Mouse (Mus musculus): ENCODE measurements around the gene Gpatch1.

Gpatch1 gene

DNA sequence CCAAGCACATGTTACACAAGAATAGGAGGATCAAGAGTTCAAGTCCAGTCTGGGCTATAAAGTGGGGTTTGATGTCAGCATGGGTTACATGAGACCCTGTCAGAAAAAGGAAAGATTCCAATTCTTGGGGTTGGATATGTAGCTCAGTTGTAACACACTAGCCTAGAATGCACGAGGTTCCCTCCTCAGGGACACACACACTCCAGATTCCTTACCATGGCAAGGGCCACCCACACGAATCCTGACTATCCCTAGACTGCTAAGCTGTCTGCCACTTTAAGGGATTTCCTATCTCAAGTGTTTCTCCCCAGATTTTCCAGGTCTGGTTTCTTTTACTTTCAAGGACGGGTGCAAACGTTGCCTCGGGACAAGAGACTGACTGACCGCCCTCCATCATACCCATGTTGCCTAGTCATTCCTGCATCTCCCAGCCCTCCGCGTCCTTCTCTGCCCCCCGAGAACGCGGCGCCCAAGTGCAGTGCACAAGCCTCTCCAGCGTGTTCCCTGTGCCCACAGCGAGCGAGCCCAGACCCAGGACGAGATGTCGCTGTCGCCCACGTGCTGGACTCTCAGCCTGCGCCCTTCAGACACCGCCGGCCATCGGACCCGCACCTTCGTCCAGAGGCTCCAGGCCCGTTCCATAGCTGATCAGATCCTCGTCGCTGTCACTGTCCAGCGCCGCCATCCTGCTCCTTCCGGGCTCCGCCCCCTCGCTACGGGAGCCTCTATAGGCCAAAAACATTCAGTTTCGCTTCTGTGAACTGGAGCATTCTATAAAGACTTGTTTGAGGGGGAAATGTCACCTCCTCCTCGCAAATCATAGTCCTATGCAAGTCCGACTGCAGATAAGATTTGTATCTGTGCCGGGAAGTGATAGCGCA lies at the start of gene Gpatch1:
Gene Gpatch1 (minus strand): TSS at position 712 of the 881 bp plus-strand sequence.
- peak; percentile 84 to 91 for DNase-seq (ENCODE audit: low read depth in 2 of 2, low spot score in 2 of 2)

DNA sequence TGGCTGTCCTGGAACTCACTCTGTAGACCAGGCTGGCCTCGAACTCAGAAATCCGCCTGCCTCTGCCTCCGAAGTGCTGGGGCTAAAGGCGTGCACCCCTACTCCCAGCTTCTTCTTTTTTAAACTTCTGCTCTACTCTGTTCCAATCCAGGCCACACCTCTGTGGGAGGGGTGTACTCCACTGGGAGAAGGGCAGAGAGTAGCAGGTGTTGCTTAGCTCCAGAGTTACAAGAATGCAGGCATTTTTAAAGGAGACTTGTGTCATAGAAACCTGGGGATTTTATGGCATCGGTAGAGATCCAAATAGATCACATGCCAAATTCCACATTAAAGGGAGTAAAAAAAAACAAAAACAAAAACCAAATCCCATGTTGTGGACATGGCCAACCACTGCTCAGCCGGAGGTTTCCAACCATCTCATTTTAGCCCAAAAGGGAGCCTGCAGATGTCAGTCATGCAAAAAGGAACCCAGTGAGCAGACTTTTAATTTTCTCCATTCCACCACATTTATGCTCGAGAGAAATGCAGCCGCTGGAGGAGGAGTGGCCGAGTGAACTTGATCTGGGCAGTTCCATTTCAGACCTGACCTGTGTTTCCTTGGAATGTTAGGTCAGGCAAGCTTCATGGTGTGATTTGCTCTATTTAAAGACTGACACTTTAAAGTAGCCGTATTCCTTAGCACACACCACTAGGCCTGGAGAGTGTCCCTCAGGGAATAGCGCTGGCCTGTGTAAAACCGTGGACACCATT lies 47.1 kb upstream of the Gpatch1 start:
- no peak for DNase-seq (ENCODE audit: low read depth in 2 of 2, low spot score in 2 of 2)

DNA sequence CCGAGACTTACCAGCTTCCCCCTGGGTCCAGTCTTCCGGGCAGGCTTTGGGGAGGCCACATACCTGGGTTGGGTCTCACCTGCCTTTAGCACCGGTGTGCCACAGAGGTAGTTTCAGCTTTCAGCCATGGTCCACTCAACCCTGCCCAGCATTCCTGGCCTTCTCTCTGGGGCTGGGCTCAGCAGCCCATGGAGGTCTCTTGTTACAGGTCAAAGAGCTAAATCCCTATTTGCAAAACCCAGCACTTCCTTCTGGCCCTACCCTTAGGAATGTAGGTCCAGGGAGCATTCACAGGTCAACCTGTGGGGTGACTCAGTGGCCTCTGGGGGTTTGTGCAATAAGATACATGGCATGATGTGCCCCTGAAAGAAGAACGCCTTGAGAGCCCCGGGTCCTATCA lies 44.6 kb upstream of the Gpatch1 start:
- DNase-seq (ENCODE audit: low read depth in 2 of 2, low spot score in 2 of 2) = no peak

DNA sequence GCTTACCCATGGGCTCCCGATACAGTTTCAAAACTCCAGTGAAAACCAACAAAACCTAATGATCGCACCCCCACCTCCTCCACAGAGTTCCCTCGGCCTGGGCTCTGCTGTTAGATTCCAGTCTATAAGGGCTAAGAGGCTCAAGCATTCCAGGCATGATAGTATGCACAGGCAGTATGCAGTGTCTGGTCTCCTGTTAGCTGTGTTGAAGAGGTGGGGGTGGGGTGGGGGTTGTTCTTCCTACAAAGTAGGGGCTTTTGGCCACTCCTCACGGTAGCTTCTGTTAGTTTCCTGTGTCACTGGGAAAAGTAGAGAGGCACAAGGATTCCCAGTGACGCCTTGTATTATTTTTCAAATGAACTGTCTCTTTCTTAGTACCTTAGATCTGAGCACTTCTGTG lies 44.0 kb upstream of the Gpatch1 start:
- DNase-seq (ENCODE audit: low read depth in 2 of 2, low spot score in 2 of 2) = no peak

DNA sequence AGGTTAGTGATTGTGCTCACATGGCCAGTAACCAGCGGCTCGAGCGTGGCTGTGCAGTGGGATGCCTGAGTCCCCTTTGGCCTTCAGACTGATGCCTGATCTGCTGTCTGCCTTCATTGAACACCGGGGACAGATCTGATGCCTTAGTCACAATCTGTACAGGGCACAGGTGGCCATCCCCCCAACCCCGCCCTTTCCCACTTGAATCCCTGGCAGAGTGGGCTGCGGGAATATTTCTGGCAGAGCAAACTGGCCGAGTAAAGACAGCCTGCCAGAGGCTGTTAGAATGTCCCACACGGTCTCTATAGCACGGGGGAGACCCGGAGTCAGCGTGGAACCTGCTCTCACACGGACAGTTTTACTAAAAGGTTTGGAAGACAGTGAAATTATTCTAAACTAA lies 39.4 kb upstream of the Gpatch1 start:
- no peak for DNase-seq (ENCODE audit: low read depth in 2 of 2, low spot score in 2 of 2)

DNA sequence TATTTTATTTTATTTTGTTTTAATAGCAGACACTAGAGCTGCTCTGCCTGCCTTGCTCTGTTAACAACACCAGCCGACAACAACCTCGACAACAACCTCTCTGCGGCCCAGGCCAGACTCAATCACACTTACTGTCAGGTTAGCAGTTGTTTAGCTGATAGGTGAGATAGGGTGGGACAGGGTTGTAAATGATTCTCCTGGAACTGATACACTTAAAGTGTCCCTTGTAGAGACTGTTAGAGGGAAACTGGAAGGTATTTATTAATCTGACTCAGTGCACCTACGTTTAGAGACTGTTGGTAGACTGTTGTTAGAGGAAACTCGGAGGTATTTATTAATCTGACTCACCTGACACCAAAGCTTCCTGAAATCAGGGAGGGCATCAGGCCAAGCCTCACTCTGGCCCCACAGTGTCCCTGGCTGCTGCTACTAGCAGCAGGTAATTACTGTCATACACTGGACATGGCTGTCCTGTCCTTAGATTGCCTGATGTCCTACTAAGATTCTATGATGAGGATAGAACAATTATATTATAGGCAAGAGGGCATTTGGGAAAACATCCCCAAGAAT lies 37.1 kb upstream of the Gpatch1 start:
- no peak for DNase-seq (ENCODE audit: low read depth in 2 of 2, low spot score in 2 of 2)

DNA sequence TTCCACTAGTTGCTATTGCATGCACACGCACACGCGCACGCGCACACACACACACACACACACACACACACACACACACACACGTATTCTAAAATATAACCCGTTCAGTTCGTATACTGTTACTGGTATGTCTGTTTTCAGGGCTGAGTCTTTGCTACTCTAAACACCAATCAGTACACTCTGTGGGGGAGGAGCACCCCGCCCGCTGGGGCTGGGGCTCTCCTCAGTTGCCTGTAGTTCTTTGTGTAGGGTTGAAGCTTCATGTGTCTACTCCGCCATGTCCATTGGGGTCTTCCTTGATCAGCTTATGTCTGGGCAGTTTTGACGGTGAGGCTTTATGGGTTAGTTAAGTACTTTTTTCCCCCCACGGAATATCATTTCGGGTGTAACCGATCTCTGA lies 35.1 kb upstream of the Gpatch1 start:
- DNase-seq (ENCODE audit: low read depth in 2 of 2, low spot score in 2 of 2) = no peak

DNA sequence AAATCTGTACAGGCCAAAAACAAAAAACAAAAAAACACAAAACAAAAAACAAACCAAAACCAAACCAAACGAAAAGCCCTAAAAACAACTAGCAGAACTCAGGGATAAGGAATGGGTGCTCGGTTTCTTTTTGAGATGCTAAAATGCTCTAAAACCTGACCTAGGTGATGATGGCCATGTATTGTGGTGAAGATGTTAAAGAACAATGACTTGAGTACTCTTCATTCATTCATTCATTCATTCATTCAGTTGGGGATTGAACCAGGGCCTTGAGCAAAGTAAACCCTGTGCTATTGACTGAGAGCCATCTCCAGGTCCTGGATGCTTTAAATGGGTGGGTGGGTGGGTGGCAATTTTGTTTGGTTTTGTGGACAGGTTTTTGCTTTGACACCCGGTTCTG lies 32.9 kb upstream of the Gpatch1 start:
- DNase-seq (ENCODE audit: low read depth in 2 of 2, low spot score in 2 of 2) = no peak

DNA sequence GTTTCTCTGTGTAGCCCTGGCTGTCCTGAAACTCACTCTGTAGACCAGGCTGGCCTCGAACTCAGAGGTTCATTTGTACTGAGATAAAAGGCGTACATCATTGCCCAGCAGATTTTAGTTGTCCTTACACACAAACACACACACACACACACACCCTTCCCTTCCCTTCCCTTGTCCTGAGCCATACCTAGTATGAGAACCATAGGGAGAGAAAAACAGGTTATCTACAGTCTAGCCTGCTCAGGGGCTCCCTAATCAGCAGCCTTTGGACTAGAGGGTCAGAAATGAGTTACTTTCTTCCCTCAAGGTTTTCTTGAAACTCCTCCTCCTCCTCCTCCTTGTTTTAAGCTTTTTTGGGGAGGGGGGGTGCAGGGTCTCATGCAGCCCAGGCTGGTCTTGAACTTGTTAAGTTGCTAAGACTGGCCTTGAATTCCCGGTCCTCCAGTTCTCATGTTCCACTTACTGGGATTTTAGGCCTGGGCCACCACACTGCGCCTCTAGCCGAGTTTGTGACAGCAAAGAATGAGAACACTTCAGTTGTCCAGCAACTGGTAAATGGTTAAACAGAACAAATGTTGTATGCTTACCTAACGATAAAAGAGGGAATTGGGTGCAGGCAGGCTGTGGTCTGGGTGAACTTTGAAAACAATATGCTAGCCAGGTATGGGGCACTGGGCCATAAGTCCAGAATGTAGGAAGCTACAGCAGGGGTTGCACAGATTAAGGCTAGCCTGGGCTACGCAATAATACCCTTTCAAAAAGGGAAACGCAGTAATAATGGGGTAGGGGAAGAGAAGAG lies 31.8 kb upstream of the Gpatch1 start:
- no peak for DNase-seq (ENCODE audit: low read depth in 2 of 2, low spot score in 2 of 2)

DNA sequence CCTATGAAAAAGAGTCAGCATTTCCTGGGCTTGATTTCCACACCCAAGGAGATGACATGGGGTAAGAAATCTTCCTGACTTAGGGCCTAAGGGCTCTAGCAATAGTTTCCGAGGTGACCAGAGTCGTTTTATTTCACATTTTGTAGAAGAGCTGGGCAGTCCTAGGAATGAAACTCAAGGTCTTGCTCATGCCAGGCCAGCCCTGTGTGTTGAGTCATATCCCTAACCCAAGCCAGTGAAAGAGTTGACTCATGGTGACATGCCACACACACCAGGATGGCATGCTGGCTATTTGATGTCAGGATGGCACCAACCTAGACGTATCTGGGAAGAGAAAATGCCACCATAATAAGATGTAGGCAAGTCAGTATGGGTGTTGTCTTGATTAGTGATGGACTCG lies 30.8 kb upstream of the Gpatch1 start:
- DNase-seq (ENCODE audit: low read depth in 2 of 2, low spot score in 2 of 2) = no peak

DNA sequence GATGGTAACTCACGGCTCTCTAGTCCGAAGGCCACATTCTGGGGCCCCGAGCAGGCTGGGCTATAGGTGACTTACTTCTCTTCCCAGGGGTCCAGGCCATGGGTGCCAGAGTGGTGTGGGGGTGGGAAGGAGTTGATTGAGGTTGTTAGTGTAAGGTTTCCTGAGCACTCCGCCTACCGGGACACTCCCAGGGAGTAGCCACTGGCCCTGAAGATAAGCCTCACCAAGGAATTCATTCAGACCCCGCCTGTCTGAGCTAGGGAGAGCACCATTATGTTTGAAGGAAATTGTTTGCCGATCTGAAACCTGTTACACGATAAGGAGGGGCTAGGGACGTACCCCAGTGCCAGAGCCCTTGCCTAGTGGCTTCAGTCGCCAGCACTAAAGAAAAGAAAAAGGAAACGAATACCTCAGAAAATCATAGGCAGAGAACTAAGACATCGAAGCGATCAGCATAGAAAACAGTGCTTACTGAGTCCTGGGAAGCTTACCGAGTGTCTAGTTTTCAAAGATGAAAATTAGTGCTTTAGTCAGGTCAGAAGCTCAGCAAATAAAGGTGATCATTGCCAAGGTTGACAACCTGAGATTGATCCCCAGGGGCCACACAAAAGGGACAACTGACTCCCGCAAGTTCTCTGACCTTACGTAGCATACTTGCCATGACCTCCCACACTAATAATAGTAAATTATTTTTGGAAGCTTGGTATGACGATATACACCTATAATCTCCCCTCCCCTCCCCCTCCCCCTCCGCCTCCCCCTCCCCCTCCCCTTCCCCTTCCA lies 29.9 kb upstream of the Gpatch1 start:
- DNase-seq (ENCODE audit: low read depth in 2 of 2, low spot score in 2 of 2) = no peak

DNA sequence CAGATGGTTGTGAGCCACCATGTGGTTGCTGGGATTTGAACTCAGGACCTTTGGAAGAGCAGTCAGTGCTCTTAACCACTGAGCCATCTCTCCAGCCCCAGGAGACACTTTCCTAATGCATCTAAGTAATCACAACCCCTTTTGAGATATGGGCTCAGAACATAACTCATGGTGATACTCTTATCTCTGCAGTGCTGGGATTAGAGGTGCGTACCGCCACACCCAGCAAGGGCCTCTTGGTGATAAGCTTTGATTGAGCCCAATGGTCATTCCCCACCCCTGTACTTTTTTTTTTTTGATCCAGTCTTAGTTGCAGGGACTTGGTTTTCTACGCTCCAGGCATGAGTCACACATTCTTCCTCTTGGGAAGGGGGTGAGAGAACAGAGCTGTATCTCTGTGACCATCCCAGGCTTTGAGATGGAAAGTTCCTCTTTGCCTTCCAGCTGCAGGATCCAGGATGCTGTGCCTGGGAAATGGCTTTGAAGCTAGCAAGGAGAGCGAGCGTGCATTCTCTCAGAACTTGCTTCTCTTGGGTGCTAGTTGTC lies 26.6 kb upstream of the Gpatch1 start:
- no peak for DNase-seq (ENCODE audit: low read depth in 2 of 2, low spot score in 2 of 2)

DNA sequence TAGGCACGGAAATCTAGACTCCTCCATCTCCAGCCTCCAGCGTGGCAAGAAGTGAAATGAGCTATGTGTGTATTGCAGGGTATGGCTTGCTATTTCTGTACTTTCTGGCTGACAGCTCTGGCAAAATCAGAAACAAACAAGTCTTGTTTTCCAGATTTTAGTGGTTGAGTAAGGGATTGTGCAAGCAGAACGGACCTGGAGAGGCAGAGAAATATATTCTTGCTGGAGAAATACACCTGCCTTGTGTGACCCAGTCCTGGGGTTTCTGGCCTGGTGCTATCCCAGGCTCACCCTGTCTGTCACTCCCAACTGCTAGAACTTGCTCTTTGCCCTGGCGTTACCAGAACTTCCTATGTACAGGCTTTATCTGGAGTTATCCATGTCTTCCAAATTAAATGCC lies 24.3 kb upstream of the Gpatch1 start:
- no peak for DNase-seq (ENCODE audit: low read depth in 2 of 2, low spot score in 2 of 2)

DNA sequence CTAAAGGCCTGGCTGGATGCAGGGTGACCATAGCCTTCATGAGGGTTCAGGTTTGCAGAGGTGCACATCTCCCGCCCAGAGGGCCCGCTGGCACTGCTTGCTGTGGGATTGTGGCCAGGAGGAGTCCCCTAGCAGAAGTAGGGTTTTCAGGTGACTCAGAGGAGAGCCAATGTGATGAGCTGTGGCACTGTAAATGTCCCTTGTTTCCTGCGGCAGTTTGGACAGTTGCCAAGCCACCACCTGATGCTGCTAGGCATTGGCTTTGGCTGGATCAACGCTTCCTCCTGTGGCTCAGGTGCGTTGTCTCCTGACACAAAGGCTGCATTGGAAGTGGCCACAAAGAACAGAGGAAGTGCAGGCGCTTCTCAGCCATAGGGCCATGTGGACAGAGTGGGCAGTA lies 23.0 kb upstream of the Gpatch1 start:
- no peak for DNase-seq (ENCODE audit: low read depth in 2 of 2, low spot score in 2 of 2)

DNA sequence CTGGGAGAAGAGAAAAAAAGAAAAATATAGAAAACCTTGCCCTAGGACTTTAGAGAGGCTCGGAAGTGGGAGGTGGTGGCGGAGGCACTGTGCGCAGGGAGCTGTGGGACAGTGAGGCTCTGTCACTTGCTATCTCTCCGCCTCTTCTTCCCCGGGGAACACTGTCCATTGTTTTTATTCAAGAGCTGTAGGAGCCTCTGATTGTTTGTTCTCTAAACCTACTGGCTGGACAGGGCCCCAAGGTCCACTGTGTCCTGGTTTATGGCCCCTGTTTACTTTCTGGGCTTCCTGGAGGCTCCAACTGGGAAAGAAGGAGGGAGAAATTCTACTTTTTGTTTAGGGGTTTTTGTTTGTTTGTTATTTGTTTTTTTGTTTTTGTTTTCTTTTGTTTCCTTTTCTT lies 22.0 kb upstream of the Gpatch1 start:
- no peak for DNase-seq (ENCODE audit: low read depth in 2 of 2, low spot score in 2 of 2)

DNA sequence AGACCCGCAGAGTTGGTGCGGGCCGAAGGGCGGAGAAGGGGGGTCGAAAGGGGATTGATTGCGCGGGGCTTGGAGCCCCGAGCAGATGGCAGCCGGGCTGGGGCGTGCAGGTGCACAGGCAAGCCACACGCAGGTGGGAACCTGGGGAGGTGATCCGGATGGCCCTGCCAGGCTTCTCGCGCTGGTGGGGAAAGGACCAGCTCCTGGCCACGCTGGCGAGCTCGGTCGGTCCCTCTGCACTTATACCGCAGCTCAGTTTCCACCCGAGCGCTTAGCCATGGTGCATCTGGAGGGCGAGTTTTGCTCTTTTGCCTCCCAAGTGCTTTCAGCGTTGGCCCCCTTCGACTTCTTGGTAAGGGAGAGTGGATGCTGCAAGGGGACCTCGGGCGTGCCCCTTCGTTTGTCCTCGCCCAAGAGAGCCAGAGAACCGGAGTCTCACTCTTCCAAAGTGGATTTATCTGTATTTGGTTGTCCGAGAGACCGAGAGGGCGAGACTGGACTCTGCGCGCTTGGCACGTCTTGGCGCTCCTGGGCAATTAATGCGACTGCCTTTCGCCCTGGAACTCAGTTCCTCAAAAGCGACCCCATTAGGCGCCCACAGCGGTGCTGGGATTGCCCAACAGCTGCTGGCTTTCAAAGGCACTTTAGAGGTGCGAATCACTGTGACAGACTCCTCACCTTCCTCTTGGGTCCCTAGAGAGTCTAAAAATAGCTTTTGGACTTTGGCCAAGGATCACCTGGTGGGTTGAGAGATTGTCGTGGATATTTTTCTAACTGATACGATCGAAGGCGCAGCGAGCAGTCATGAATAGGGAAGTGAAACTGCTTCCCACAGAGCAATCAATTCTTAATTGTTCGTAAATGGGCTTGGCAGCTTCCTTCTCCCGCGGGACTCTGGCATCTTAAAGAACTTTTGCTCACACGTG lies 16.6 kb upstream of the Gpatch1 start:
- DNase-seq (ENCODE audit: low read depth in 2 of 2, low spot score in 2 of 2) = peak; percentile 4 to 12

DNA sequence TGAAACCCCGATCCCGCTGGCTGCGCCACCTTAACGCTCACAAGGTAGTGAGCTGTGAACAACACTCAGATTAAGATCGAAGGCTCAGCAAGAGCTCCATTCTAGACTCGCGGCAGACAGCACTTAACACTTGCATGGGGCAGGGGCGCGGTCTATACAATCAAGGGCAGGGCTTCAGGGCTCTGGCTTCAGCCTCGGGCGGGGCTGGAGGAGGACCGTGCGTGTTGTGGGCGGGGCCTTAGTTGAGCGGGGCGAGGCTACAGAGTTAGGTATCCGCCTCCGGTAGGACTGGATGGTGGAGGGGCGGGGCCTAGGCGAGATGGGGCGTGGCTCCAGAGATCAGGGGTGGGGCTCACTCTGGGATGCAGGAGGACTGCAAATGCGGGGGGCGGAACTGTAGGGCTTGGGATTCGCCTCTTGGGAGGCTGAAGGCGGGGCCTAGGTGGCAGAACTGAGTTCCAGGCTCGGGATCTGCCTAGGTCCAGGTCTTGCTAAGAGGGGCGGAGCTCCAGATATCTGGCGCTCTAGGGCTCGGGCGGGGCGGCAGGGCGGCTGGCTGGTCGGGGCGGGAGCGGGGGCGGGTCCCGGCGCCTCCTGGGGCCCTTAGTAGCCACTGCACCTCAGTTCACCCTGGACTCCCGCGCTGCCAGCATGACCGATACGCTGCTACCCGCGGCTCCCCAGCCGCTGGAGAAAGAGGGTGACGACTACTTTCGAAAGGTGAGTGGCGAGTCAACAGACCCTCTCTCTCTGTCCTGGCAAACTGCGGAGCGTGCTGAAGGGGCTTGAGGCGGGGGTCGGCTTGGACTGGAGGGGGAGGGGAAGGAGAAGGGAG lies 15.7 kb upstream of the Gpatch1 start, which contains the start of gene Rhpn2:
Gene Rhpn2 (plus strand): TSS at position 479 of the 835 bp plus-strand sequence.
- DNase-seq (ENCODE audit: low read depth in 2 of 2, low spot score in 2 of 2) = peak; percentile 95 to 98

DNA sequence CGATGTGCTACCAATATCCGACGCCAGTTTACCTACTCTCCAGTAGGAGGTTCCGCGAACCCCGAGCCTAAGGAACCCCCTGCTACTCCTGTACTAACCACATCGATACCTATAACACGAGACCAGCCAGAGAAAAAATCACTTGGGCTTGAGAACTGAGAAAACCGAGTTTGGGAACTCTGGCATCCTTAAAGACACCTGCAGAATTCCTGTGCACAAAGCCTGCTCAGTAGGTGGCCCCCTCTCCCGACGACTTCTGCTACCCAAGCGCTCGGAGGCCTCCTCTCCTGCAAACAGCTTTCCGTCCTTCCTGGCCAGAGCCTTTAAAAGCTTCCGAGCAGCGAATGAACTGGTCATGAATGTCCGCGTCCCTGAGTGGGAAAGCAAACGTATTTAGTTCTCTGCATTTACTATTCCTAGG lies 15.0 kb upstream of the Gpatch1 start:
- DNase-seq (ENCODE audit: low read depth in 2 of 2, low spot score in 2 of 2) = peak in 1 of 2 experiments; percentile 3

Data from CD8-positive naive resting alpha-beta T cell, adult 2 months (primary cell).